Mouse (Mus musculus): ENCODE data around the gene Dnmt3b.
"Not testable (repeated sequence)": the region's sequence is repeated elsewhere in the genome, so short reads cannot be mapped to it uniquely, and the experiment has no call there.

The Dnmt3b gene

DNA sequence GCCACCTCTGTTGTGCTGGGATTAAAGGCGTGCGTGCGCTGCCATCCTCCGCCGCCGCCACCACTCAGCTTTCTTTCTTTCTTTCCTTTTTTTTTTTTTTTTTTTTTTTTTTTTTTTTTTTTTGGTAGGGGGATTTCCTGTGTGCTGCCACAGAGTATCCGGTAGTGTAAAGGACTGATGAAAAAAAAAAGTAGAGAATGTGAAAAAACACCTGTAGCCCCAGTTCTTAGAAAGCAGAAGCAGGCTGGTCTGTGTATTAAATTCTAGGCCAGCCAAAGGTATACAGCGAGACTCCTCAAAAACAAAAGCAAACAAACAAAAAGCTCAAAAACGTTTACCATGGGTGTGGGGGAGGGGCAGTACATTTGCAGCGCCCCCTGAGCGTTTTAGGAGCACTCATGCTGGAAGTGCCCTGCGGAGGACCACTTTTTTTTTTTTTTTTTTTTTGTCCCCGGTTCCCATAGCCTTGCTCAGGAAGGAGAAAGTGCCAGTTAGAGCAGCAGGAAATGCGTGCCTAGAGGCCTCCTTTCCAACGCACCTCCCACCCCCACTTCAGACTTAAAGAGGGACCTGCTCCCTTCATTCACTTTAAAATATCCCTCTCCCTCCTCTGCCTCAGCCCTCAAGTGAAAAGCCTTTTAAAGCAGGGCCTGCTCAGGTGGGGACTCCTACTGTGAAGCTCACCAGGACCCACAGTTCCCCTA lies 10.1 kb upstream of the Dnmt3b start:
- DNase-seq, result no peak

DNA sequence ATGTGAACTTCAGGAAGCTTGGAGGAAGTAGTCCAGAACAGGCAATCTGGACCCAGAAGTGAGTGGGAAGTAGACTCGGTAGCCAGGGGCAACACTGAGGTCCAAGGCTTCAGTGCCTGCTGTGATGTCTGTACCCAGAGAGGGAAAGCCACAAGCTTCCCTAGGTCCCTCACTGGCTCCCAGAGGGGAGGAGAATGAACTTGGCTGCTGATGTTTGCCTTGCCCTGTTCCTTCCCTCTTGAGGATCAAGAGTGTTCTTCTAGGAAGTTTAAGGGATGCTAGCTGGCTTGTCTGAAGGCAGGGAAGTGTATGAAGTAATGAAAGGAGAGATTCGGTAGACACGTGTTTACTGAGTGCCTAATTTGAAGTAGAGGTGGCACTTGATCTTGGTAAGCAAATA lies 6.8 kb upstream of the Dnmt3b start:
- no peak for DNase-seq

DNA sequence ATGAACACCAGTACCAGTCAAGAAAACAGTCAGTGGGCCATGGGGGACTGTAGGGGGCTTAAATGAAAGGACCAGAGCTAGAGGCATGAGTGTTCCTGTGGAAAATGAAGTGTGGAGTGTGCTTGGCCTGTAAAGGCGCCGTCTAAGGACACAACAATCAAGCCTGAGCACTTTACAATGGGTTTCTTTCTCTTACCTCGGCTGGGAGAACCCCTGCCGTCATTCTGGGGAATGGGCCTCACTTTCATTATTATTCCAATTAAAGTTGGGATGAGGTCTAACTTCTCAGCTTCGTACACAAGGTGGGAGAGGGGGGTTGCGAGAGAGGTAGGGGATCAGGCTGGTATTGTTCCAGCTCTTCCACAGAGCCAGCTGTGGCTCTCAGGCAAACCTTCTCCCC lies 6.3 kb upstream of the Dnmt3b start:
- no peak for DNase-seq

DNA sequence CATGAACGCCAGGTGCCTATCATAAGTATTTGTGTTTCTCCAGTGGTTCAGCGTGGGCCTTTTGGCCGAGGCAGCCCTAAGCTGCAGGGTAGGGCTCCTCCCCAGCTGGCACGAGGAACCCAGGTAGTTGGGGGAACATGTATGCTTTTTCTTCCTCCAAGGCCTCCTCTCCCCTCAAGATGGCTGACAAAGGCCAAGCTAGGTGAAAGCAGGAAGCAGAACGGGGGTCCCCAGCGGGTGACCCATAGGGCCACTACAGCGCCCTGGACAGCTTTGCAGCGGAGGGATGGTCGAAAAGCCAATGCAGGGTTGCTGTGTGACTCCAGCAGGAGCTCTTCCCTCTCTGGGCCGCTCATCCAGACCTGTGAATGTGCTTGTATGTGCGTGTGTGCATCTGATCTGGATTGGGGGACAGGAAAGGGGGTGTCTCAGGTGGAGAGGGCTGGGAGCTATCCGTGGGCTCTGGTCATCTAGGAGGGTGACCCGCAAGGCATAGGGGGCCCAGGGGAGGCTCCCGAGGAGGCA lies 415 bp upstream of the Dnmt3b start:
- no peak for DNase-seq

DNA sequence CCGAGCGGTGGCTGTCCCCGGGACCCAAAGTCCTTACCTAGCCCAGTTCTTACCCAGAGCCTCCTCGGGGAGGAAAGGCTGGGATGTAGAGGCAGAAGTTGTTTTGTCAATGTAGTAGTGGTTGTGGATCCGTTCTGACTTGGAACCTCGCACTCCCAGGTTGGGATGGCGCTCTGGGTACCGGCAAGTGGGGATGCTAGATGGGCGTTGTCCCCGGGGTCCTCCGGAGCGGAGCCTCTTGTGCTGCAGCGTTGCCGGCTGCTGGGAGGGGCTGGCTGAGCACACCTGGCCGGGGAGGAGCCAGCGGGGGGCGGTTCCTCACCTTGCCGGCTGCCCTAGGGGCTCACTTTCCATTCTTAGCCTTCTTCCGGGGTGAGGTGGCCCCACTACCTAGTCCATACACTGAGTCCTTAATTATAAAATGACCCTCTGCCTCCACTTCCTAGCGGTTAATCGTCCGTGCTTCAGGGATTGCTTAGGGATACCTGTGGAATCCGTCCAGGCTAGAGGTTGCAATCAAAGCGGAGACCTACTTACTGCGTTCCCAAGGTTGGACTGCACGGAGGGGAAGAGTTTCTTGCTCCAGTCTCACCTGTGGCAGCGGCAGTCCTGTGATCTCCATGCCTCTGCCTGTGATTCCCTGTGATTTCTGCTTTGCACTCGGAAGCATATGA lies 901 bp downstream of the Dnmt3b start:
- DNase-seq, result peak; percentile 44

DNA sequence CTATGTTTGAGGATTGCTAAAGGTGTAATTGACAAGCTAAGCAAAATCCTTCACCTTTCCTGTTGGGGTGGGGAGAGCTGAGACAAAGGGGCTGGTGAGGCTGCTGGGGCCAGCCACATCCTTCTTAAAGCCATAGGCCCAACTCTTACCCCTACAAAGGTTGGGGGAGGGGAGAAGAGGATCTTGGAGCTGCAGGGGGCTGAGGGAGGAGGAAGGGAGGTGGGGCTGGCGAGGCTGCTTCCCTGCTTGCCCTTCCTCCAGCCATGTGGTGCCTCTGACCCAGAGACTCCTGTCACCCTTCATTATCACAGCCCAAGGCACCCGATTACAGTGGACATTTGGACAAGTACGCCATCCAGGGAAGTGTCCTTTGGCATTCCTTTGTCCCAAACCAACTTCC lies 2.4 kb downstream of the Dnmt3b start:
- DNase-seq, result no peak

DNA sequence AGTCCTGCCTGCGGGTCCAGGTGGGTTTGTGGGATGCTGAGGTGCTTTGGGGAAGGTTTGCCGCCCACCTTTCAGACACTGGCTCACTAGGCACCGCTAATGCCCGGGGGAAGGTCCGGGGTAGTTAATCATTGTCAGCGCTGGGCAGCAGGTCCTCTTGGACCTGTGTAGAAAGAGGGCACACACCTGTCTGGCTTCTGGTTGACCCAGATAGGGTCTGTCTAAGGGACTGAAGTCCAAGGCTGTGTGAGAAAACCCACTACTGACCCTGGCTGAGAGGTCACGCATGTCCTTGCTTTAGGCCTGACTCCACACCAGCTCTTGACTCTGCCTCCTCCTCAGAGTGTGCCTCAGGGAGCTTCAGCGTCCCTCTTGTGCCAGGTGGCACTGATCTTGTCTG lies 8.4 kb downstream of the Dnmt3b start:
- DNase-seq, result not testable (repeated sequence)

DNA sequence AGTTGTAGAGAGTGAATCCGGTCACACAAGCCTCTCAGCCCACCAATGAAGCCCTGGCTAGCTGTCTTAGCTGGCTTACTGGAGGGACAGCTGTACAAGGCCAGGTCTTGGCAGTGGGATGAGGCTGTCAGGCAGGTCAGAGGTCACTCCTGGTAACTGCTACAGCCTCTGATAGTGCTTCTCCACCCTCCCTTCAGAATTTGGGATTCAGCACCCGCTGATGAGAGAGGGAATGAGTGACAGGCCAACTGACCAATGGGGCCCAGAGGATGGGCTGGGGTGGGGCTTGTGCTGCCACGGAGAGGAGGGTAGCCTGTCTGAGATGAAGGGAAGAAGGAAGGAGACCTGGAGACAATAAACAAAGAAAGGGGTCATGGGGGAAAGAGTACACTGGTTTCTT lies 11.4 kb downstream of the Dnmt3b start:
- no peak for DNase-seq

DNA sequence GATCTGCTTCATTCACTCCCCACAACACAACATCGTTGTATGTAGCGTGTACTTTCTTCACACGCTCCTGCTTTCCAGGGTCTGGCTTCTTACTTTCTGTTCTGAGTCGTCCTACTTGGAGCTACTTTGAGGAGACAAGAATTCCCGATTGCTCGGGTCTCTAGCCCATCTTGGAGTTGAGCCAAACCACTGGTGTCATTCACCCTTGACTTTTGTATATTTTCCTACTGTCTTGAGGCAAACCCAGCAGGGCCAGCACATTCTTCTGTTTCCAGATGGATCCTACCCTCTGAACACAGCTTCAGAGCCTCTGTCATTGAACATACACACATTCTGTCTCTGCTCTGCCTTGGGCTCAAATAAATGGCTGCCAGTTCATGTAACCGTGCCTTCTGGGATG lies 16.2 kb downstream of the Dnmt3b start:
- no peak for DNase-seq

DNA sequence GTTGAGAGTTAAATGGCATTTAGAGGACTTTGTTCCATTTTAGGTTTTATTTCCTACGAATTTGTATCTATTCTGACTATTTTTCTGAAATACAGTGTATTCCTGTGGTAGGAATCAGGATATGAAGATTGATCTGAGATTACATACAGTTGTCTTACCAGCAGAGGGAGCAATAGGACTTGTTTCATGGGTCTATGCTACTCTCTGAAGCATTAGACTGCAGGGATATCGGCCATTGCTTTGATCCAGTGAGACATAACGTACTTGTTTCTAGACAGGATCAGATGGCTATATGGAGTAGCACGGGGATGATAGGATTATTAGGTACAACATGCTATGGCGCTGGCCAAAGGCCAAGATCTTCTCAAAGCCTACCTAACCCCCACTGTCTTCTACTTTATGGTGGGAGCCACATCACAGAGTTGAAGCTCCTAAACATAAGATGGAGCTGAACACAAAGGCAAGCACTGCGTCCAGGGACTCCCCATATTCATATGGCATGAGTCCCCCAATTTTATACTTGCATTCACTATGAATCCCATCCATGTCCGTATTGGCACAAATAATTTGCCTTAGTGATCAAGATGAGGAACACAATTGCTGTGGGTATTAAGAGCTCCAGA lies 19.6 kb downstream of the Dnmt3b start:
- peak; percentile 75 for DNase-seq

DNA sequence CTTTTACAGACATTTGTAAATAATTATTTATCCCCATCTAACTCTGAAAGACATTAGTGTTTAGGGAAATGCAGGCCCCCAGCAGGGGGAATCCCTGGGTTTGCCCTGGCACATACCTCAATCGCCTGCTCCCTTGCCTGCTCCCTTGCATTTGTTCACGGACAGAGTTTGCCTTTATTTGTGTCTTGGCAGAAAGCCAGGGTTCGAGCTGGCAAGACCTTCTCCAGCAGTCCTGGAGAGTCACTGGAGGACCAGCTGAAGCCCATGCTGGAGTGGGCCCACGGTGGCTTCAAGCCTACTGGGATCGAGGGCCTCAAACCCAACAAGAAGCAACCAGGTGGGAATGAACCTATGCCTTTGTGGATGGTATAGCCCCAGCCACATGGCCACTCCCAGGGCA lies 20.9 kb downstream of the Dnmt3b start:
- DNase-seq, result no peak

DNA sequence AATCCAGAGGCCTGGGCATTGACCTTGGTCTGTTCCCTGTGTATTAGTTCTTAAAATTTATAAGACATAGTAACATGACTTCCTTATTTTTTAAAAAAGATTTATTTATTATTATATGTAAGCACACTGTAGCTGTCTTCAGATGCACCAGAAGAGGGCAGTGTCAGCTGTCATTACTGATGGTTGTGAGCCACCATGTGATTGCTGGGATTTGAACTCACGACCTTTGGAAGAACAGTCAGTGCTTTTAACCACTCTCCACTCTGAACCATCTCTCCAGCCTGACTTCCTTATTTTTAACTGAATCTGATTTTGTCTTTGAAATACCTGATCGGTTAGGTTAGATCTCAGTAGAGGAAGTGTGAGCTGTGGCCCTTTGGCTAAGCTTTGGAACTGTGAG lies 23.4 kb downstream of the Dnmt3b start:
- DNase-seq, result no peak

DNA sequence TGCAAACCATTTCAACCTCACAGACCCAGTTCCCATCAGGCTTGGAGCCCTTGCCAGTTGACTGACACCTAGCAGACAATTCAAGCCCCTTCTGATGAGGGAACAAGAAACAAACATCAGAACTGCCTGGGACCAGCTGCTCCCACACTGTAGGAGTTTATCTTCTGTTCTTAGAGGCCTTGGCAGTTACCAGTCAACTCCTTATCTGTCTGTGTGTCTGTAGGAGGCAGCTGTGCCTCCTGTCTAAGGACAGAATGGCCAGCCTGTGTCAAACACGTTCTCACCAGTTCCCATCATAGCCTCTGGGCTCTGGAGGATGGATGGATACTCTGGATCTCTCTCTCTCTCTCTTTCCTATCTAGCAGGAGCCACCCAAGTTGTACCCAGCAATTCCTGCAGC lies 26.1 kb downstream of the Dnmt3b start:
- DNase-seq, result not testable (repeated sequence)

DNA sequence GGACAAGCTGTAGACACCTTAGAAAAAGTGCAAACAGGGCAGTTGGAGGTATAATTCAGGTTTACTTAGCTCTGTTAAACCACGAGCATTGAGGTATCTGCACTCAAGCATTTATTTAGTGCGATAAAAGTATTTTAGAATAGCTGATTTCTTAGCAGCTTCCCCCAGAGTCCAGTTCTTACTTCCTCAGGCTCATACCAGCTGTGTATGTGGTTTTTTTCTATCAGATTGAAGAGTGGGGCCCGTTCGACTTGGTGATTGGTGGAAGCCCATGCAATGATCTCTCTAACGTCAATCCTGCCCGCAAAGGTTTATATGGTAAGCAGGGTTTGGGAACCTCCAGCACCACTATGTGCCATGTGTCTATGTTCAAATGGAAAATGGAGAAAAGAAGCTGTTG lies 27.7 kb downstream of the Dnmt3b start:
- DNase-seq, result no peak

DNA sequence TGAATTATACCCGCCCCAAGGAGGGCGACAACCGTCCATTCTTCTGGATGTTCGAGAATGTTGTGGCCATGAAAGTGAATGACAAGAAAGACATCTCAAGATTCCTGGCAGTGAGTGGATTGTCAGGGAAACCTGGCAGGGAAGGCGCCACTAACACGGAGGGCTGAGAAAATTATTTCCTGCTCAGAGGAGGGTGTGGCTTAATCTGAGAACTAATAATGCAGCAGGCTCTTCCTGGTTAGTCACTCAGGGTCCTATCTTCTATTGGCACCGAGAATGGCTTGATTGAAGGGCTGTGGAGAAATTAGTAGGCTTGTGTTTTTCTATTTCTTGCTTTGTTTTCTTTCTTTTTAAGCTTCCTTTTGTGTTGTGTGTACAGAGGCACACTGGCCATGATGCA lies 28.3 kb downstream of the Dnmt3b start:
- no peak for DNase-seq

DNA sequence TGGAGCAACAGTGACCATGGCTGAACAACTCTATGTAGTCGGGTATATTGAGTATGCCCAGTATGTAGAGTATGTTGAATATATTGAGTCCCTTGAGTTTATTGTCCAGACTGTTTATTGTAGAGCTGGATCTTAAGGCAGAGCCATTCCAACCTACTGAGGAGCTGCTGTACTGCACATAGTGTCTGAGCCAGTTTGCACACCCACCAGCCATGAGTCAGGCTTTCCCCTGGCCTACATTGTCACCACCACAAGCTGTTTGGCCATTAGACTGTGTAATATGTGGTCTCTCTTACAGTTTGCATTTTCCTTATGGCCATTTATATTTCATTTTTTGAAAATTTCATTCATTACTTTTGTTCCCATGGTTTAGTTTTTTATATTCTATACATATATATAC lies 30.7 kb downstream of the Dnmt3b start:
- no peak for DNase-seq

DNA sequence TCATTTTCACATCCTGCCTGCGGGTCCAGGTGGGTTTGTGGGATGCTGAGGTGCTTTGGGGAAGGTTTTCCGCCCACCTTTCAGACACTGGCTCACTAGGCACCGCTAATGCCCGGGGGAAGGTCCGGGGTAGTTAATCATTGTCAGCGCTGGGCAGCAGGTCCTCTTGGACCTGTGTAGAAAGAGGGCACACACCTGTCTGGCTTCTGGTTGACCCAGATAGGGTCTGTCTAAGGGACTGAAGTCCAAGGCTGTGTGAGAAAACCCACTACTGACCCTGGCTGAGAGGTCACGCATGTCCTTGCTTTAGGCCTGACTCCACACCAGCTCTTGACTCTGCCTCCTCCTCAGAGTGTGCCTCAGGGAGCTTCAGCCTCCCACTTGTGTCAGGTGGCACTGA lies 44.2 kb downstream of the Dnmt3b start:
- DNase-seq, result not testable (repeated sequence)

DNA sequence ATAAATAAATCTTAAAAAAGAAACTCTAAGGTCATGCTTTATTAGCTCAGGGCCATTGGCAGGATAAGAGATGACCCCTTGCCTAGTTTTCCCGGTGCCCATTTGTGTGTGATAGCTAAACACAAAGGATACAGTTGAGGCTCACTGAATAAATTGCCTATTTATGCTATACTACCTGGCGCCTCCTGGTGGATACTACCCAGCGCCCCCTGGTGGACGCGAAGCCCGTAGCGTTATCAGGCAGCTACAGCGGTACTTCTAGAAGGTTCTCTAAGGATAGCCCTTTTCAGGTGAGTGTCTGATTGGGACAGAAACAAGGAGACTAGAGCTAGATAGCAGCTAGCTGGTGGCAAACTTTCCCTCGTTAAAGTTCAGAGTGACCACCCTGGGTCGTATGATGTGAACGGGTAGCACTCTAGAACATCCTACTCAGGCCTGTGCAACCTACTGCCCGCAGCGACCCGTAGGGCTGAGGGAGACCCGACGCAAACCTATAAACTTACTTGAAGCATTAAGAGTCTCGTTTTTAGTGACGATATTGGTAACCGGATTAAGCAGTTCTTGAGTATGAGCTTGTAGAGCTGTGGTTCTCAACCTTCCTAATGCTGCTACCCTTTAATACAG lies 45.3 kb downstream of the Dnmt3b start:
- peak; percentile 75 for DNase-seq

DNA sequence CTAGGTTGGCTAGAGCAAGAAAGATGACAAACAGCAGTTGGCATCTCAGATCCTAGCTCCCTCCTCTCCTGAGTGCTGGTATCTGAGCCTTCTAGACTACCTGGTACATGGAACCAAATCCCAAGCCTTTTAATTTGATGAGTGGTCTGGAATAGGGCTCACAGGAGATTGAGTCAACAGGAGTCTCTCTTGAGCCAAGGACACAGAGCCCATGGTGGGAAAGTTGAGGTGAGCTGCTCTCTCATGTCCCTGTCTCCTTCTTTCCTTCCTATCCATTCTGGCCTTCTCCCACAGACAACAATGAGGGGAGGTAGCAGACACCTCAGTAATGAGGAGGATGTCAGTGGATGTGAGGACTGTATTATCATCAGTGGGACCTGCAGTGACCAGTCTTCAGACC lies 47.1 kb downstream of the Dnmt3b start, which contains the start of gene Dnmt3c:
Gene Dnmt3c (plus strand): TSS at position 301 of the 400 bp plus-strand sequence.
- no peak for DNase-seq

DNA sequence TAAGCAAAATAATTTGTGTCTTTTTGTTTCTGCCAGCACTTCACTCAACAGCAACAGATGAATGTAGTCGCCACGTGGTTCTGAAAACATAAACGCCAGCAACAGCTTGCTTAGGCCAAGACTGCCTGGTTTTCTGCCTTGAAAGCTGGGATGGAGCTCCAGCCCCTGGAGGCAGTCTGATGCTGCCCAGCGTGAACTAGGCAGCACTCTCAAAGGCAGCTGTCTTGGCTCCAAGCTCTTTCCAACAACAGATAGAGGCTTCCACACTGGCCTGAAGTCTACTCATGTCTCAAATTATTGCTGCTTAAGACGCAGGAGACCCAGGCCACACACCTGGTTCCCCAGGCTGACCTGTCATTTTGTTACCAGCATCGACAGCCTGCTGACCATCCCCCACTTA lies 54.1 kb downstream of the Dnmt3b start:
- no peak for DNase-seq

DNA sequence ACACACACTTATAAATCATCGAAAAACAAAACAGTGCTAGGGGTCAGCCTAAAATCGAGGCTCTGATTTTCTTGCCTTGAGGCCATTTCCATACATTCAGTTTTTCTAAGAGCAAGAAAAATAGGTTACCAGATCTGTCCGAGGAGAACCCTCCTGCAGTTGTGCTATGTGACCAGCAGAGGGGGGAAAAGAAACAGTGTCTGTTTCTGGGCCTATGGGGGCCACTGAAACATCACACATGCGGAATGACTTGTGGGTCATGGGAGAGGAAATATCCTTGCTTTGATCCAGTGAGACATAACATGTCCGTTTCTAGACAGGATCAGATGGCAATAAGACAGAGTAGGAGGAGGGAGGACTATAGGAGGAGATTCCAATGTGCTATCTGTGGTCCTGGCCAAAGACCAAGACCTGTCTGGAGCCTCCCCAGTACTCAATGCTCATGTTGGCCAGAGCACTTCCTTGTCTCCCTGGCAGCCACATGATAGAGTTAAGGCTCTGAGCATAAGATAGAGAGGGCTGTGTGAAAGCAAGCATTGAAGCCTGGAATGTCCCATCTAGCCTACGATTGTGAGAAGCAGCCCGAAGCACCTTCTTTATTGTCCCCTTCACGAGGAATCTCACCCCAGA lies 61.6 kb downstream of the Dnmt3b start:
- peak; percentile 46 for DNase-seq

DNA sequence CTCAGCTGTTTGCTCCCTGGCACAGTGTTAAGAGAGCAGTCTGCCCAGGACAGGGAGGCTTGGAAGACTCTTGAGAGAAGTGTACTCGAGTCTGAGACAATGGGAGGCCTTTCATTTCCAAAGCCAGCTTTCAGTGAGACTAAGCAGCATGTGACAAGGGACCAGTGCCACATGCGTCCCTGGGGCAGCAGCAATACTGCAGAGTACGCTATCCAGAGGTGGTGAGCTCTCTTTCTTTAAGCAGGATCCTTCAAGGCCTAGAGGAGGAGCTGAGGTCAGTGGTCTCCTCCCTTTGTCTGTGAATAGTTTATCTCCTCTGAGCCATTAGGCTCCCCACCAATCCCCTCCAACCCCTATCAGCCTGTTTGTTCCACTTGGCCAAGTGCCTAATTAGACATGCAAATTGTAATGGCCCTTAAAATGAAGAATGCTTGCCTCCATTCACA lies 63.4 kb downstream of the Dnmt3b start:
- peak; percentile 69 for DNase-seq

DNA sequence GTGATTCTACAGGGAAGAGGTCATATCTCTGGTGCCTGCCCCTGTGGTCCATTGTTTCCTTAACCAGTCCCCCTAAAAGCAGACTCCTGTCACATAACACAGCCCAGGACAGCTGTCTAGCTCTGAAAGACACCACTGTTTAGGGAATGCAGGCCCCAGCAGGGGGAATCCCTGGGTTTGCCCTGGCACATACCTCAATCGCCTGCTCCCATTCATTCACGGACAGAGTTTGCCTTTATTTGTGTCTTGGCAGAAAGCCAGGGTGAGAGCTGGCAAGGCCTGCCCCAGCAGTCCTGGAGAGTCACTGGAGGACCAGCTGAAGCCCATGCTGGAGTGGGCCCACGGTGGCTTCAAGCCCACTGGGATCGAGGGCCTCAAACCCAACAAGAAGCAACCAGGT lies 64.0 kb downstream of the Dnmt3b start:
- DNase-seq, result peak; percentile 61

Data from lung, postnatal 36 days (tissue).